Mouse (Mus musculus): ENCODE measurements at regions not wholly inside any gene's neighbourhood (a gene's known extent, or its start where the extent isn't known, plus 50 kb on each side); places are given as distances from the start of the nearest gene placed in this dataset.

DNA sequence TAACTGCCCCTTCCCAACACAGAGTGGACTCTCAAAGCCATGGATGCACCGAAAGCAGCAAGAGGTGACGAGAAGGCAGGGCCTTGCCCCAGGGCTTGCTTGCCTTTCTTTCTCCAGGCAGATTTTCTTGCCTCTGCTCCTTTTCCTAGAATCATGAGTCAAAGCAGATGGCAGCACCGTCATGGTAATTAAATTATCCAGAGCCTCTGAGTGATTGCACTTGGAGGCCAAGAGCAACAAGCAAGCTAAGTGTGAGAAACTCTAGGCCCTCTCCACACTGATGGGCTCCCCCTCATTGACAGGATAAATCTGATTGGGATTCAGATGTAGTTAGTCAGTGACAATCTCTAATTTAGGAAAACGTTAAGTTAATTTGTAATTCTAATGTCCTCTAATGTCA, 427.5 kb downstream of the Glrx3 start:
- Histone ChIP-seq H3K36me3 (replicated peaks; ENCODE audit: control insufficient read depth, insufficient read depth, low read depth) (no peaks in the 10 kb centered on the region), H3K9me3 (ENCODE audit: control insufficient read depth, low read length) (no peaks in the 10 kb centered on the region), H3K27ac (no peak overlapping the region), H3K4me1 (replicated peaks; ENCODE audit: control insufficient read depth in 2 of 2, insufficient read depth in 2 of 2, low read length in 1 of 2) (no peaks in the 10 kb centered on the region), H3K9ac (replicated peaks) (no peak overlapping the region), H3K4me2 (ENCODE audit: low read depth) (no peak overlapping the region), H3K4me3 (ENCODE audit: insufficient read depth in 1 of 2, low read depth in 2 of 2, low read length in 2 of 2) (no peak overlapping the region), H3K27me3 (ENCODE audit: control insufficient read depth, insufficient read depth, low read length) (no peaks in the 10 kb centered on the region)
- no peak for TF ChIP-seq CTCF (IDR thresholded peaks at IDR 0.05; ENCODE audit: low read depth)
- TF ChIP-seq EP300 (IDR thresholded peaks at IDR 0.05; ENCODE audit: low read depth): no peak
- ATAC-seq (ENCODE audit: insufficient read depth) (no peak), DNase-seq (ENCODE audit: low read depth in 3 of 3, low spot score in 3 of 3) (no peak)
- 50% methylated on average over 4 of the region's 4 CpGs for WGBS (ENCODE audit: insufficient replicate concordance)

DNA sequence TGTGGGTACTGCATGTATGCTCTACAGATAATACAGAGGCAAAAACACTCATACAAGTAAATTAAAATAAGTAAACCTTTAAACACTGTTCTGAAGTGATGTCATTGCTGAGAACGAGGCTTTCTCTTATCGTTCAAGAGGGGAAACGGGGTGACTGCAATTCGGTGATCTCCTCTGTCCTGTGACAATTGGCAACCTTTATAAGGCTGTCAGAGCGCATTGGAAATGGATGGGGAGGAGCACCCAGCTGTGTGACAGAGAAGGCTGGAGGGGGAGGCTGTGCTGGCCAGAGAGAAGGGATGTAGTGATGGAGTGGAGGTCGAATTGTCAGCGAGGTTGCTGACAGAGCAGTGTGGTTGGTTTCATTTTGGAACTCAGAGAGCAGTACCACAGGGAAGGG, 428.0 kb downstream of the Glrx3 start:
- DNase-seq (ENCODE audit: low read depth in 3 of 3, low spot score in 3 of 3) (no peak), ATAC-seq (ENCODE audit: insufficient read depth) (no peak)
- Histone ChIP-seq H3K4me3 (ENCODE audit: insufficient read depth in 1 of 2, low read depth in 2 of 2, low read length in 2 of 2) (no peak overlapping the region), H3K27ac (no peak overlapping the region), H3K9me3 (ENCODE audit: control insufficient read depth, low read length) (no peaks in the 10 kb centered on the region), H3K9ac (replicated peaks) (no peak overlapping the region), H3K4me1 (replicated peaks; ENCODE audit: control insufficient read depth in 2 of 2, insufficient read depth in 2 of 2, low read length in 1 of 2) (no peaks in the 10 kb centered on the region), H3K4me2 (ENCODE audit: low read depth) (no peak overlapping the region), H3K27me3 (ENCODE audit: control insufficient read depth, insufficient read depth, low read length) (no peaks in the 10 kb centered on the region), H3K36me3 (replicated peaks; ENCODE audit: control insufficient read depth, insufficient read depth, low read depth) (no peaks in the 10 kb centered on the region)
- TF ChIP-seq EP300 (IDR thresholded peaks at IDR 0.05; ENCODE audit: low read depth) (no peak), CTCF (IDR thresholded peaks at IDR 0.05; ENCODE audit: low read depth) (no peak)
- WGBS (ENCODE audit: insufficient replicate concordance): 42% methylated on average over 7 of the region's 7 CpGs

DNA sequence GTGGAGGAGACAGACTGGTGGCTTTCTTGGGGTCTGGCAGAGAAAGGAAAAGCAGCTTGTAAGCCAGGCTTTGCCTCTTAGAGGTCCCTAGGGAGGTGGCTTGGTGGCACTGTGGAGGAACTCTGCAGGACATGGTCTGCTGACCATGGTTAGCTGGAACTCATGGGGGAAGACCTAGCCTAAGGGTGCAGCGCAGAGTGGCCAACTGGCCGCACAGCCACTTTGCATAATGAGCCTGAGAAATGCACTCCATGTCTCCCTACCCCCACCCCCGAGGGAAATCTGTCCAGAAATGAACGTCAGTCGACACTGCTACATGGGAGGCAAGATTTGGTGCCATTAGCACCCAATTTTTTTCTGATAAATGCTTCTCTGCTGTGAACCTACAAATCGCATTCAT, 429.5 kb downstream of the Glrx3 start:
- Histone ChIP-seq H3K36me3 (replicated peaks; ENCODE audit: control insufficient read depth, insufficient read depth, low read depth) (no peaks in the 10 kb centered on the region), H3K9ac (replicated peaks) (no peak overlapping the region), H3K27ac (no peak overlapping the region), H3K4me1 (replicated peaks; ENCODE audit: control insufficient read depth in 2 of 2, insufficient read depth in 2 of 2, low read length in 1 of 2) (no peaks in the 10 kb centered on the region), H3K4me2 (ENCODE audit: low read depth) (no peak overlapping the region), H3K4me3 (ENCODE audit: insufficient read depth in 1 of 2, low read depth in 2 of 2, low read length in 2 of 2) (no peak overlapping the region), H3K27me3 (ENCODE audit: control insufficient read depth, insufficient read depth, low read length) (no peaks in the 10 kb centered on the region), H3K9me3 (ENCODE audit: control insufficient read depth, low read length) (no peaks in the 10 kb centered on the region)
- ATAC-seq (ENCODE audit: insufficient read depth) (no peak), DNase-seq (ENCODE audit: low read depth in 3 of 3, low spot score in 3 of 3) (no peak)
- 51% methylated on average over 6 of the region's 6 CpGs for WGBS (ENCODE audit: insufficient replicate concordance)
- no peak for TF ChIP-seq CTCF (IDR thresholded peaks at IDR 0.05; ENCODE audit: low read depth)
- TF ChIP-seq EP300 (IDR thresholded peaks at IDR 0.05; ENCODE audit: low read depth): no peak

DNA sequence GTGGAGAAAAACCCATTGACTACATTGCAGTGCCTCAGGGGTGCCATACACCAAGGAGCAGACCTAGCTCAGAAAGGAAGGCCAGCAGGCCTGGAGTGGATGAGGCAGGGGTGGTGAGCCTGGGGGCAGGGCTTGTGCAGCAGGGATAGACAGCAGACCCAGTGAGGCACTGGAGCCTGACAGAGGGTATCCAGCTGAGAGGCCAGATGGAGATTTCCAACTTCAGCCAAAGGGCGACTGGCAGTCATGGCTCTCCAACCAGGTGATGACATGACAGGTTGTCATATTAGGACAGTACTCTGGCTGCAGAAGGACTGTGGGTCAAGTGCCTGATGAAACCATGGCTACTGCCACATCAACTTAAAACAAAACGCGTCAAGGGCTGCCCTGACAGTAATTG, 431.1 kb downstream of the Glrx3 start:
- Histone ChIP-seq H3K4me3 (ENCODE audit: insufficient read depth in 1 of 2, low read depth in 2 of 2, low read length in 2 of 2) (no peak overlapping the region), H3K9me3 (ENCODE audit: control insufficient read depth, low read length) (no peaks in the 10 kb centered on the region), H3K36me3 (replicated peaks; ENCODE audit: control insufficient read depth, insufficient read depth, low read depth) (no peaks in the 10 kb centered on the region), H3K9ac (replicated peaks) (no peak overlapping the region), H3K27ac (no peak overlapping the region), H3K27me3 (ENCODE audit: control insufficient read depth, insufficient read depth, low read length) (no peaks in the 10 kb centered on the region), H3K4me1 (replicated peaks; ENCODE audit: control insufficient read depth in 2 of 2, insufficient read depth in 2 of 2, low read length in 1 of 2) (no peaks in the 10 kb centered on the region), H3K4me2 (ENCODE audit: low read depth) (no peak overlapping the region)
- 68% methylated on average over 3 of the region's 3 CpGs for WGBS (ENCODE audit: insufficient replicate concordance)
- TF ChIP-seq CTCF (IDR thresholded peaks at IDR 0.05; ENCODE audit: low read depth) (no peak), EP300 (IDR thresholded peaks at IDR 0.05; ENCODE audit: low read depth) (no peak)
- DNase-seq (ENCODE audit: low read depth in 3 of 3, low spot score in 3 of 3) (no peak), ATAC-seq (ENCODE audit: insufficient read depth) (no peak)

DNA sequence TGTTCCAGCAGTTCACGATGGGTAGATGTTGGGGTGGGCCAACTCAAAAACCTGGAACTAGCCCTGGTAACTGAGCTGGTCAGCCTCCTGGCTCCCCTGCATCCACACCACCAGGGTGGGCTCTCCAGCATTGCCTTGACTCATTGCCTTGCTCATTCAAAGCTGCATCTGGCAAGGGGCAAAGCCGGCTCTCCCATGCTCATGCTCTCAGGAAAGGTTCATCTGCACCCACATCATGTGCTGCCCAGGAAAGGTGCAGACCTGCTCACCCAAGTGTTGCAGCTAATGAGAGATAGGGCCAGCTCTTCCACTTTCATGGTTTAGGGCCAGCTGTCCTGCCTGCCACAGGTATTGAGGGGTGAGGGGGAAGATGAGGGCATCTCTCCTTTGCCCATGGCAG, 437.9 kb downstream of the Glrx3 start:
- Histone ChIP-seq H3K27me3 (ENCODE audit: control insufficient read depth, insufficient read depth, low read length) (no peaks in the 10 kb centered on the region), H3K4me3 (ENCODE audit: insufficient read depth in 1 of 2, low read depth in 2 of 2, low read length in 2 of 2) (no peak overlapping the region), H3K9me3 (ENCODE audit: control insufficient read depth, low read length) (no peaks in the 10 kb centered on the region), H3K9ac (replicated peaks) (no peak overlapping the region), H3K4me2 (ENCODE audit: low read depth) (no peak overlapping the region), H3K4me1 (replicated peaks; ENCODE audit: control insufficient read depth in 2 of 2, insufficient read depth in 2 of 2, low read length in 1 of 2) (no peaks in the 10 kb centered on the region), H3K27ac (no peak overlapping the region), H3K36me3 (replicated peaks; ENCODE audit: control insufficient read depth, insufficient read depth, low read depth) (no peaks in the 10 kb centered on the region)
- WGBS (ENCODE audit: insufficient replicate concordance): 67% methylated on average over 2 of the region's 2 CpGs
- ATAC-seq (ENCODE audit: insufficient read depth) (no peak), DNase-seq (ENCODE audit: low read depth in 3 of 3, low spot score in 3 of 3) (no peak)
- TF ChIP-seq CTCF (IDR thresholded peaks at IDR 0.05; ENCODE audit: low read depth) (no peak), EP300 (IDR thresholded peaks at IDR 0.05; ENCODE audit: low read depth) (no peak)
